Mouse (Mus musculus) lung, embryonic 16.5 days (tissue): Measurements from ENCODE around the gene Ctsc. TPM values are rescaled to one million over a fixed set of nuclear protein-coding genes. Genes with fewer than 3 reads are reported as not detected.

ENCODE experiments used
- ATAC-seq: fragments of 200-750 bp; cut with Nextera tagmentation; 2 replicates; pipeline ENCODE4 v1.8.0; 2017; ENCODE audit warnings: low read depth, mild to moderate bottlenecking, moderate library complexity
- H3K27ac ChIP-seq: fragments of 300-500 bp; sonication (generic); 2 replicates; pipeline ENCODE4 v1.5.1; 2014; ENCODE audit warnings: mild to moderate bottlenecking, control low read depth, low read length
- H3K27me3 ChIP-seq: fragments of 300-500 bp; sonication (generic); 2 replicates; pipeline ENCODE4 v1.6.1; 2014; ENCODE audit warnings: low read depth, low read length, mixed read lengths; ENCODE audit not compliant: control insufficient read depth, insufficient read depth
- H3K36me3 ChIP-seq: fragments of 300-500 bp; sonication (generic); 2 replicates; pipeline ENCODE4 v1.6.1; 2014; ENCODE audit warnings: low read length; ENCODE audit not compliant: control insufficient read depth, insufficient read depth
- H3K4me1 ChIP-seq: fragments of 300-500 bp; sonication (generic); replicated peaks from 2 replicates; pipeline ENCODE4 v1.6.1; 2014; ENCODE audit warnings: low read length, mixed read lengths; ENCODE audit not compliant: control insufficient read depth, insufficient read depth
- H3K4me2 ChIP-seq: fragments of 300-500 bp; sonication (generic); 2 replicates; pipeline ENCODE4 v1.6.1; 2014; ENCODE audit warnings: low read depth, low read length, control low read depth
- H3K4me3 ChIP-seq: fragments of 300-500 bp; sonication (generic); 2 replicates; pipeline ENCODE4 v1.5.1; 2014; ENCODE audit warnings: mild to moderate bottlenecking, low read length, control low read depth
- H3K9ac ChIP-seq: fragments of 300-500 bp; sonication (generic); 2 replicates; pipeline ENCODE4 v1.6.1; 2014; ENCODE audit warnings: low read length, control low read depth
- H3K9me3 ChIP-seq: fragments of 300-500 bp; sonication (generic); 2 replicates; pipeline ENCODE4 v1.6.1; 2016; ENCODE audit warnings: low read length; ENCODE audit not compliant: control insufficient read depth
- WGBS: fragments of 180-500 bp; shearing (Covaris S2); extraction: QIAGEN DNeasy Blood & Tissue Kit; methylation state at CpG from one replicate; pipeline ENCODE4 v1.1.7; 2014; 5-methylcytosine and 5-hydroxymethylcytosine counted together
- polyA plus RNA-seq: library from polyadenylated mRNA; unstranded; fragments of >200 nt; fragmentation: Nextera tagmentation; extraction: Ambion mirVana; gene quantifications from 2 replicates; pipeline ENCODE4 v1.2.1, GENCODE M21; 2015

Gene Ctsc
- polyA plus RNA-seq, 1 experiment from 2014 or later: 181 TPM

- H3K4me2 ChIP-seq: no peak overlapping the region
- no peak overlapping the region for H3K27ac ChIP-seq
- H3K9me3 ChIP-seq: no peaks in the 10 kb centered on the region
- no peaks in the 10 kb centered on the region for H3K4me1 ChIP-seq
- no peaks in the 10 kb centered on the region for H3K27me3 ChIP-seq
- H3K4me3 ChIP-seq: no peak overlapping the region
- 66% methylated on average over 7 of the region's 7 CpGs for WGBS
- ATAC-seq: no peak
- no peak overlapping the region for H3K9ac ChIP-seq
- no peaks in the 10 kb centered on the region for H3K36me3 ChIP-seq
Measured at GRCm38 (mm10) chr7:88358042-88358878, 80.4 kb downstream of the Ctsc start.

Other genes starting within 250 kb of the Ctsc start
- 27.7 and 28.2 TPM in 2 replicates for gene Rab38, start 152.2 kb downstream of the Ctsc start, polyA plus RNA-seq